Mouse (Mus musculus): Measurements from ENCODE around the gene Car14.

Car14 gene

GRCm38 (mm10) chr3:95851317-95851716, 53.2 kb downstream of the Car14 start:
- DNase-seq: no peak

GRCm38 (mm10) chr3:95850611-95851010, 53.9 kb downstream of the Car14 start:
- DNase-seq: no peak
